Mouse (Mus musculus) frontal cortex, postnatal 25 days (tissue): Measurements from ENCODE around the gene Shisa8.

Experiments
- DNase-seq, 2 experiments: peaks; one replicate each; pipeline ENCODE4 v3.0.0; 2022; ENCODE audit warnings: low spot score in 2 of 2

The Shisa8 gene

DNA sequence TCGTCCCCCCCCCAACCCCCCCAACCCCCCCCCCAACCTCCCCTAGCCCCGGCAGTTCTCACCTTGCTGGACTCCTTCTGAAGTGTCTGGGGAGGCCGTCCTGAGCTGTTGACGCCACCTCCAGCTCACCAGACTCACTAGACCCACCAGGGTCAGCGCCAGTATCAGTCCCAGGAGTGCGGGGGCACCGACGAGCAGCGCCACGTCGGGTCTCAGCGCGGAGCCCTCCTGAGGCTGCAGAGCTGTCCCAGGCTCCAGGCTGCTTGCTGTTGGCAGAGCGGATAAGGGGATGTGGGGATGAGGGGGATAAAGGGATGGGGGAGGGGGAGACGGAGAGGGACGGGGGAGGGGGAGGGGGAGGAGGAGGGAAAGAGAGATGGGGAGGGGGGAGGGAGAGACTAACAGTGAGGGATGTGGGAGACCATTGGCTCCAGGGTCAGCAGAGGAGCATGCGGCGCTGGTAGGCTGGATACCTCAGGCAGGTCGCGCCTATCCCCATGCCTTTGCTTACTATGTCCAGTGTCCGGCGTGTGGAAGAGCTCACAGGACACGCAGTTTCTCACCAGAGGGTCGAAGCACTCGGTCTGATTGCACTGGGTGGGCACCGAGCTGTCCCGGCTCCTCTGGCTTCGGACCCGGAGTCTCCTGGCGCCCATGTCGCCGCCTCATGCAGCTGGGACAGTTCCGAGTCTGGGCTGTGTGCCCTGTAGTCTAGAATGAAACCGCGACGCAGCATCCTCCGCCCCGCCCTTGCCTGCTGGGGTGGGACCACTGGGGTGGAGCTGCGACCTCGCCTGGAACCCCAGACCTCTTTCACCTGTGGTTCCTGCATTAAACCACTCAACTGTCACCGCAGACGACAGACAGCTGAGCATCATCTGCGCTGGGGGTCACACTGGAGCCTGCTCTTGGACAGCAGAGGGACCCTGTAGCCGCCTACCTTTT lies 11.3 kb upstream of the Shisa8 start, which contains the start of gene Tnfrsf13c:
TSS of gene Tnfrsf13c (minus strand) at position 713 of the 945 bp plus-strand sequence.
- no peak for DNase-seq

GRCm38 (mm10) chr15:82223251-82223650 lies 10.6 kb upstream of the Shisa8 start:
- no peak for DNase-seq

GRCm38 (mm10) chr15:82221104-82221860 lies 8.7 kb upstream of the Shisa8 start:
- no peak for DNase-seq

GRCm38 (mm10) chr15:82220003-82220675 lies 7.5 kb upstream of the Shisa8 start:
- DNase-seq = no peak

DNA sequence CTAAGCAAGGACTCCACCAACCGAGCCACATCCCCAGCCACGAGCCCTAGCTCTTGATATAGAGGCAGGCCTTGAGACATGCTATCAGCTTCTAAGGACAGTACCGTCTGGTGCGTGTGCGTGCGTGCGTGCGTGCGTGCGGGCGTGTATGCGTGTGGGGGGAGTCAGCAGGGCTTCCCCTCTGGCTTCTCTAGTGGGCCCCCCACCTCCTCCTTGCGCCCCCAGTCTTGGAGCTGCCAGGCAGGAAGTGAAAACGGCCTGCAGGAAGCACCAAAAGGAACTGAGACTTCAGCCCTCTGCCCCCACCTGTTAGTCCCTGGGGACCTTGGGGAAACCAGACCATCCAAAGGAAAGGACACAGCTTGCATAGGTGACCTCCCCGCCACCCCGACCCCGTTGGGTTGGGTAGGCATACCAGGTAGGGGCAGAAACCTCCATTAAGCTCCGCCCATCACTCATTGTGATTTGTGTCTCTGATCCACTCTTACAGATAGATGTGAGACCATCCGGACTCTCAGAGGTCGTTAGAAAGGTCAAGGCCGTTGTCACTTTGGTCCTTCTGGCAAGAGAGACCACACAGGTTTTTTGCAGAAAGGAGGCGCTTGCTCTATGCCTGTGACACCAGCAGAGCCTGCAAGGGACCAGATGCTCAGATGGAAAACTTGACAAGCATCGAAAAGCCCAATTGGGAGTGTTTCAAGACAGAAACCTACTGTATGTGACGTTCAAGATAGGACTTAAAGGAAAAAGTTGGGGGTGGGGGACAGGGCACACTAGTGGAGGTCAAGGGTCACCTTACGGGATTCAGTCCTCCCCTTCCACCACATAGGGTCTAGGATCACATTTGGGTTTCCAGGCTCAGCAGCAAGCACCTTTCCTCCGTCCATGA lies 6.4 kb upstream of the Shisa8 start:
- no peak for DNase-seq

- no peak for DNase-seq
These were observed 5.4 kb upstream of the Shisa8 start for GRCm38 (mm10) chr15:82217980-82218379.

DNA sequence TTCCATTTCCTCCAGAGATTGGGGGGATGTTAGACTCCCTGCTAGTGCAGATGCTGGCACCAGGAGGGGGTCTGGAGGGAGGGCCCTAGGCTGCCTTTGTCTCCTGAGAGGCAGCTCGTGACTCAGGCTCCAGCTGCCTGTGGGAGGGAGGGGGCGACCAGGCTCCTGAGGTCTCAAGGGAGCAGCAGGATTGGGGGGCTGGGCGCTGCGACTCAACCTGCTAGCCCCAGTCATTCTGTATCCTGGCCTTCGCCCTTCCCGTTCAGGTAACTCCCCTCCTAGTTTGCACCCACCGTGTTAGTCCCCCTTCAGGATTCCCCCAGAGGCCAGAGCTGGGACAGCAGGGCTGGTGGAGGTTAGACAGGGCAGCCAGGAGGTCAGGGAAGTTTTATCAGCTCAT lies 4.4 kb upstream of the Shisa8 start:
- DNase-seq = no peak

DNA sequence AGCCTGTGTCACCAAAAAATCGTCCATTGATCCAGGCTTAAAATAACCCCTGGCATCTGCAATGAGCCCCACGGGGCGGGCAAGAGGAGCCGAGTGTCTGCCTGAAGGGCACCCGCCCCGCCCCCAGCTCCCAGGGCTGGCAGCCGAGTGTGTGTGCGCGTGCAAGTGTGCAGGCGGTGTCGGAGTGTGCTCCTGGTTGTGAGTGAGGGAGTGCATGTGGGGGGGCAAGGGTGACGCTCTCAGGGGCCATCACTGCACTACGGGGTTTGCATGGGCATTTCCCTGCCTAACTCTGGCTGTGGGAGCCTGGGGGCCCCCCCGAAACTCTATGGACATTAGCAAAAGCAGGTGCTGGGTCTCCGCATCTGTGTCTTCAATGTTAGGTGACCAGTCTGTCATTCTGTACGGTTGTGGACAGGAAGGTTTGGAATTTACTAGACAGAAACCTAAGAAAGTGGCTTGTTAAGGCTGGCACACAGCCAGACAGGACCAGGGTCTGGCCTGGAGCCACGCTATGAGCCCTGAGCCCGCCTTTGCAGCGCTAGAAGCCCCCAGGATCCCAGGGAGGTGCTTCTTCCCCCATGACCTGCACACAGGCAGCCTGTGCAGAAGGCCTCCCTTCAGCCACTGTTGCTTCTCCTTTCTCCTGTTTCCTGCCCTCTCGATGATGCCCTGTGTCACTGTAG lies 3.7 kb upstream of the Shisa8 start:
- no peak for DNase-seq

DNA sequence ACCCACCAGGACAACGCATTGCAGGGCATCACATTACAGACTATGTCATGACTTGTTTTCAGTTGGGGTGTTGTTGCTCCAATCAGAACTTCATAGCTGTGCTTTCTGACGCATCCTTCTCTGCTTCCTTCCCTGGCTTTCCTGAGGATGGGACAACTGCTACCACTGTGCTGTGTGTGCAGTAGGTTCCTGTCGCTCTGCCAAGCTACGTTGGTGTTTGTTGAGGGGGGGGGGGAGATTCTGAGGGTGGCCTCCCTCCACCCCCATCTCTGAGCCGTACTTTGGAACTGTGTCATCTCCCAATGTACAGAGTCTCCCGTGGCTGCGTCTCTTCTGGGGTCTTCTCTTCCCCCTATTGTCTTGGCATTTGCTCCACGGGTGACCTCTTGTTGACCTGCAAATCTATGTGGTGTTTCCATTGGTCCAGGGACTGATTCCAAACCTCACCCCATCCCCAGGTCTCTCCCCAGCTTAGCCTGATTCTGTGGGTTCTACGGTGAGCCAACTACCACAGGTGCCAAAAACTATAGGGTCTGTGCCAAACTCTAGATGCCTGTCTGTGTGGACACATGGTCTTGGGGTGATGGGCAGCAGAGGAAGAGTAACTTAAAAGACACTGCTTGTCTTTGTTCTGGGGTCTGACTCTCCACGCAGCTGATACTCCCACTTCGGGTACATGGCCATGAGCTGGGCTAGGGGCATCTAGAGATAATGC lies 2.9 kb upstream of the Shisa8 start:
- DNase-seq = no peak

- no peak for DNase-seq
These were observed 607 bp upstream of the Shisa8 start for GRCm38 (mm10) chr15:82213222-82213621.

- DNase-seq = no peak
These were observed 484 bp downstream of the Shisa8 start for GRCm38 (mm10) chr15:82211911-82212751.

GRCm38 (mm10) chr15:82211281-82211680 lies 1.3 kb downstream of the Shisa8 start:
- DNase-seq = no peak

- DNase-seq = no peak
These were observed 1.8 kb downstream of the Shisa8 start for GRCm38 (mm10) chr15:82210801-82211200.

DNA sequence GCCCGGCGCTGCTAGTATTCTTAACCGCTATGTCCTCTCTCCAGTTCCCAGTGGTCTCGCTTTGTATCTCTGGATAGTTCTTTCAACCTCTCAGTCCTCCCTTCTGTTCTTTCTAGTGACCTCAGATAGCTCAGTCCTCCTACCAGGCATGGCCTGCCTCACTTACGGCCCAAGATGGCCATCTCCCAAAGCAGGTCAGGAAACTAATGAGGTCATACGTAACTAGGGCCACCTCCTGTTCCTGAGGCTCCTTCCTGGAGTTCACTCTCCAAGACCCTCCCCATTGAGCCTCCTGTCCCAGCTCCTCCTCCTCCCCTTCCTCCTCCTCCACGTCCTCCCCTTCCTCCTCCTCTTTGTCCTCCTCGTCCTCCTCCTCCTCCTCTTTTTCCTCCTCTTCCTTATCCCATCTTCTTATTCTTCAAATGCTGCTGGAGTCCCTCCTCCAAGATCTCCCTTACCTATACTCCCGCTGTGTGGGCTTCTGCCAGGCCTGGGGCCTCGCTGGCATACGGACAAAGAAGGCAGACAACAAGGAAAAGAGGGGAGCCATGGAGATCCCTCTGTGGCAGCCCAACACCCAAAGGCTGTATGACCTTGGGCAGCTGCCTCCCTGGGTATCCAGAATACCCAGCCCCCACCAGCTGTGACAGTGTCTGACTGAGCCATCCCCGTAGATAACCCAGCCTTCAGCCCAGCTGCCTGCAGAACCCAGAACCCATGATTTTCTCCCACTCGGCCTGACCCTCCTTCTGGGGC lies 3.1 kb downstream of the Shisa8 start:
- DNase-seq = no peak

DNA sequence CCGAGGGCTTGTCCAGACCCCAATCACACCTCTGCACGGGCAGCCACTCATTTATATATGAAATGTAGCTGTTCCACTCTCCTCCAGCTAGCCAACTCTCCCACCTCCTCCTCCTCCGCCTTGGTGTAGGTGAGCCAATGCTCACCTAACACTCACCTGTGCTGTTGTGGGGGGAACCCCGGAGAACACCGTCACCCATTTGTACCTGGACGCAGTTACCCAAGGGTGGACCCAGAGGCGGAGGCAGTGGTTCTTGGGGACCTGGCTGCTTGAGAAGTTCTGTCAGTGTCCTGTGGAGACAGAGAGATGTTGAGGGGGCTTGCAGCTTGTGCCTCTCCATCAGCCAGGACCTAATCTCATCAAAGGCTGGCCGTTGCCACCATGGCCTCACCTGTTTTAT lies 4.3 kb downstream of the Shisa8 start:
- DNase-seq = no peak

- DNase-seq = no peak
These were observed 5.0 kb downstream of the Shisa8 start for GRCm38 (mm10) chr15:82207504-82208219.

DNA sequence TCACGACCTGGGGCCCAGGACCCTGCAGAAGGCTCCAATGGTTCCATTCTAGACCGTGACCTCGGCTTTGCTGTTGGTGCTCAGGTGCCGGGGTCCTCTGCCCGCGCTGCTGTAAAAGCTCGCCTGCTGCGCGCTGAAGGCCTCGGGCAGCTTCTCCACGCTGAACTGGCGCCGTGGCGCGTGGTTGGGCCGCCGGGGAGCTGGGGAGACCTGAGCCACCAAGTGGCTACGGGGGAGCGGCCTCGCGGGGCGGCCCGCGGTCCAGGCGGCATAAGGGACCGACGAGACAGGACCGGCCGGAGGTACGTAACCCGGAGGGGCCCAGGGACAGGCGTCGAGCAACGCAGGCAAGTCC lies 5.5 kb downstream of the Shisa8 start:
- DNase-seq = no peak
